Mouse (Mus musculus) monocyte, adult 5-6 weeks (primary cell): ENCODE measurements around the gene Uap1l1. TPM values are rescaled to one million over a fixed set of nuclear protein-coding genes. Genes with fewer than 3 reads are reported as not detected.

ENCODE experiments used
- ATAC-seq: fragments of 153-309, 156-312 bp; replicated peaks from 2 replicates; pipeline ENCODE4 v1.8.0; 2017; ENCODE audit warnings: mild to moderate bottlenecking; ENCODE audit not compliant: low TSS enrichment, insufficient number of reproducible peaks, severe bottlenecking, poor library complexity, low FRiP score
- total RNA-seq: library from RNA; stranded (forward); fragments of 200-1000, 200-491, 200-594 nt; gene quantifications from 3 replicates; pipeline ENCODE4 v1.2.3, GENCODE M21; 2017

Uap1l1 gene
- total RNA-seq, 1 experiment from 2014 or later = 19.5 TPM

- no peak for ATAC-seq
These were observed 37.0 kb downstream of the Uap1l1 start for GRCm38 (mm10) chr2:25328440-25328839.

DNA sequence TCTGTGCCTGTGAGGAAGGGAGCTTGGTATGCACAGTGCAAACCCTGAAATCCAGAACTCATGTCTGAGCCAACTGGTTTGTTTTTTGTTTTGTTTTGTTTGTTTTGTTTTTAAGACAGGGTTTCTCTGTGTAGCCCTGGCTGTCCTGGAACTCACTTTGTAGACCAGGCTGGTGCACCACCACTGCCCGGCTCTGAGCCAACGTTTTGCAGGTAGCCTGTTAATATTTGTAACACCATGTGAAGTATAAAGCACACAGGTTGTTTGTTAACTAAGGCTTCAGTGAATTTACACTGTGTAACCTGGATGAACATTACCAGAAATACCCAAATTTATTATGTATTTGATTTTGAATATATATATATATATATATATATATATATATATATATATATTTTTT is 39.4 kb downstream of the Uap1l1 start:
- no peak for ATAC-seq

DNA sequence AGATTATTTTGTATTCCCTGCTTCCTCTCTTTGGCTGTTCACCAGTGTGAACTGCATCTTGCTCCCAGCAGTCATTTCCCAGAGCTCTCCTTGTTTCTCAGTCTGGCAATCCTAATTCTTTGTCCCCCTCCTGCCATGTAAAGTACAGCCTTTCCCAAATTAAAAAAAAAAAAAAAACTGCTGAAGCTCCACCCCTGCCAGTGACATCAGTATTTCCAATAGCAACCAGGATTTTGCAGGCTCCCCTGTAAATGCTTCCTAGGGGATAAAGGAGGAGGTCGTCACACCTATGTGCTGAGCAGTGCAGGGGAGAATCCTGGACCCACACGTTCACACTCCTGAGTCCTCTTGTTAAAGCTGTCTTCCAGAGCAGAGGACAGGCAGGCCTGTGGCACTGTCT is 45.4 kb downstream of the Uap1l1 start:
- ATAC-seq = no peak

DNA sequence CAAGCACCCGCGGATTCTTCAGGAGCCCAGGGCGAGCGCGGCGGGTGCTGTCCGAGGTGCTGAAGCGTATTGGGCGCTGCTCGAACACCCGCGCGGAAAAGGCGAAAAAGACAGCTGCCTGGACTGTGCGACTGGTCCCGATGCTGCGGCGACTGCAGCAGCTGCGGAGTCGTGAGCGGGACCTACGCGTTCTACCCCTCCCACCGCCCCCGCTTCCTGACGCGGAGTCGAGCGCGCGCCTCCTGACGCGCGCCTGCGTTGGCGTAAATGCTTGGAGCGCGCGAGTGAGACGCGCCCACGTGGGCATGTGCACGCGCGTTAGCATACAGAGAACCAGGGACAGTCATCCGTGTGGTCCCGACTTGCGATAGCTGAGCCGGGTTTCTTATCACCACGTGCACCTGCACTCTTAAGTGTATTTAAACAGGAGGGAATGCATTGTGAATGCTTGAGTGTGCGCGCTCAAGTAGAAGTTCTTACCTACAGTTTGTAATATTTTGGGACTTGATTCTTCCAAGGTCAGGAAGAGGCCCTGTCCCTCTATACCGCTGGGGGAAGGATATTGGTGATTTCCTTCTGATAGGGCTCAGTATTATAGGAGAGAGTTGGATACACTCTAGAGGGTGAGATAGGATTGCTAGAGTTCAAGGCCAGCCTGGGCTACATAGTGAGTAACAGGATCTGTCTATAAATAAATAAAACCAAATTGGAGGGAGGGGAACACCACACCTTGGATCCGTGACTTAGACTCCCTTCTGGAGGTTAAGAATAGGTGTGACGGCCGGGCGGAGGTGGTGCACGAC is 46.3 kb downstream of the Uap1l1 start, which contains the start of gene Grin1:
Gene Grin1 (minus strand): TSS at position 217 of the 803 bp plus-strand sequence.
- peak; percentile 52; the same call in 1 of the 2 replicates for ATAC-seq

GRCm38 (mm10) chr2:25318119-25318966 is 47.1 kb downstream of the Uap1l1 start:
- ATAC-seq = no peak

GRCm38 (mm10) chr2:25311491-25311891 is 54.0 kb downstream of the Uap1l1 start:
- no peak for ATAC-seq

- no peak for ATAC-seq
These were observed 54.5 kb downstream of the Uap1l1 start for GRCm38 (mm10) chr2:25310969-25311368.

DNA sequence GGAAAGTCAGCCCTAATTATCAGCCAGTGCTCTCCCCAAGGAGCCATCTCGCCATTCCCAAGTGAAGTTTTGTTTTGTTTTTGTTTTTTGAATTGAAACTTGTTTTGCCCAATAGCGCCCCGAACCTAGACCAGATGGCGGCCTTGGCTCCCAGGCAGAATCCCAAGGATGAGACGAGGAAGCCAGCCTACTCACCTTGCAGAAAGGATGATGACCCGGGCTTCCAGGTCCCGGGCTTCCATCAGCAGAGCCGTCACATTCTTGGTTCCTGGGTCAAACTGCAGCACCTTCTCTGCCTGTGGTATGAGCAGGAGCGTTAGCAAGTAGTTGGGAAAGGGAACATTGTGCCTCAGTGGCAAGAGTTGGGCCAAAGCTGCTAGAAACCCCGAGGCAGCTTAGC is 55.3 kb downstream of the Uap1l1 start:
- no peak for ATAC-seq

Other genes with a start within 250 kb of the Uap1l1 start
- gene Nrarp, start 184.9 kb downstream of the Uap1l1 start, total RNA-seq = 22.3 to 51.8 TPM (median 24.4 TPM) in 3 replicates
- gene Tor4a, start 168.8 kb downstream of the Uap1l1 start, total RNA-seq = 28.8 to 64.7 TPM (median 31.0 TPM) in 3 replicates
- gene Nelfb, start 154.2 kb downstream of the Uap1l1 start, total RNA-seq = 82.8 to 113 TPM (median 105 TPM) in 3 replicates
- not detected in 3 replicates for gene Stpg3, start 151.0 kb downstream of the Uap1l1 start, total RNA-seq
- not detected in 3 replicates for gene Fam166a, start 146.9 kb downstream of the Uap1l1 start, total RNA-seq
- 161 to 206 TPM (median 166 TPM) in 3 replicates for gene Tubb4b, start 141.0 kb downstream of the Uap1l1 start, total RNA-seq
- not detected in 3 replicates for gene Slc34a3, start 131.3 kb downstream of the Uap1l1 start, total RNA-seq
- not detected in 3 replicates for gene Rnf224, start 128.9 kb downstream of the Uap1l1 start, total RNA-seq
- gene Rnf208, start 123.4 kb downstream of the Uap1l1 start, total RNA-seq = not detected in 3 replicates
- gene Cysrt1, start 123.2 kb downstream of the Uap1l1 start, total RNA-seq = not detected in 3 replicates
- gene AL732309.1, start 118.8 kb downstream of the Uap1l1 start, total RNA-seq = 4.5 to 4.9 TPM in 2 of 3 replicates, not detected in the other
- 12.2 to 16.8 TPM (median 15.6 TPM) in 3 replicates for gene Tmem203, start 110.2 kb downstream of the Uap1l1 start, total RNA-seq
- 7.1 to 9.2 TPM (median 8.4 TPM) in 3 replicates for gene Tprn, start 103.1 kb downstream of the Uap1l1 start, total RNA-seq
- gene Ssna1, start 93.2 kb downstream of the Uap1l1 start, total RNA-seq = 31.8 to 50.4 TPM (median 32.4 TPM) in 3 replicates
- gene Anapc2, start 93.2 kb downstream of the Uap1l1 start, total RNA-seq = 42.6 to 64.9 TPM (median 43.8 TPM) in 3 replicates
- gene Tmem210, start 77.5 kb downstream of the Uap1l1 start, total RNA-seq = not detected in 3 replicates
- not detected in 3 replicates for gene Lrrc26, start 75.8 kb downstream of the Uap1l1 start, total RNA-seq
- 0.49 TPM in 1 of 3 replicates, not detected in the others for gene Grin1, start 46.5 kb downstream of the Uap1l1 start, total RNA-seq
- gene Man1b1, start 33.3 kb downstream of the Uap1l1 start, total RNA-seq = 31.6 to 66.4 TPM (median 33.3 TPM) in 3 replicates
- gene Dpp7, start 9.3 kb downstream of the Uap1l1 start, total RNA-seq = 24.8 to 101 TPM (median 57.4 TPM) in 3 replicates
- gene Sapcd2, start 6.6 kb upstream of the Uap1l1 start, total RNA-seq = 4.3 TPM in 1 of 3 replicates, not detected in the others
- not detected in 3 replicates for gene Entpd2, start 30.2 kb upstream of the Uap1l1 start, total RNA-seq
- gene Npdc1, start 33.7 kb upstream of the Uap1l1 start, total RNA-seq = not detected in 3 replicates
- gene Fut7, start 57.6 kb upstream of the Uap1l1 start, total RNA-seq = 8.9 to 13.9 TPM (median 11.0 TPM) in 3 replicates
- gene Abca2, start 63.0 kb upstream of the Uap1l1 start, total RNA-seq = 16.8 to 46.8 TPM (median 17.5 TPM) in 3 replicates
- not detected in 3 replicates for gene Clic3, start 91.2 kb upstream of the Uap1l1 start, total RNA-seq
- 21.4 to 39.6 TPM (median 32.9 TPM) in 3 replicates for gene Paxx, start 95.4 kb upstream of the Uap1l1 start, total RNA-seq
- not detected in 3 replicates for gene Ptgds, start 104.4 kb upstream of the Uap1l1 start, total RNA-seq
- gene Lcn12, start 128.2 kb upstream of the Uap1l1 start, total RNA-seq = not detected in 3 replicates
- gene Fbxw5, start 135.1 kb upstream of the Uap1l1 start, total RNA-seq = 33.3 to 58.1 TPM (median 38.6 TPM) in 3 replicates
- not detected in 3 replicates for gene C8g, start 136.0 kb upstream of the Uap1l1 start, total RNA-seq
- gene Traf2, start 181.3 kb upstream of the Uap1l1 start, total RNA-seq = 16.6 to 29.4 TPM (median 18.0 TPM) in 3 replicates
- gene Edf1, start 192.2 kb upstream of the Uap1l1 start, total RNA-seq = 80.0 to 121 TPM (median 114 TPM) in 3 replicates
- gene Mamdc4, start 209.2 kb upstream of the Uap1l1 start, total RNA-seq = 2.8 to 6.2 TPM in 2 of 3 replicates, not detected in the other
- gene Phpt1, start 209.5 kb upstream of the Uap1l1 start, total RNA-seq = 0.67 to 1.9 TPM (median 1.1 TPM) in 3 replicates
- 0.10 TPM in 1 of 3 replicates, not detected in the others for gene Ajm1, start 216.1 kb upstream of the Uap1l1 start, total RNA-seq
- 42.7 to 71.6 TPM (median 51.7 TPM) in 3 replicates for gene Rabl6, start 242.8 kb upstream of the Uap1l1 start, total RNA-seq